ENCODE assay signal across 8 mouse cellular contexts in genomic region chr19:42472831-42473230, GRCm38 (mm10). TPM values are rescaled to one million over a fixed set of nuclear protein-coding genes. Genes with fewer than 3 reads are reported as not detected.
DNase-seq lines count a peak whose midpoint lies in the region.

No protein-coding gene starts in this region.

- intact Hi-C loops in heart, postnatal 36 days (cut with DNase I) = no loop called here

- peak; percentile 23 for DNase-seq in heart, postnatal 4 days
- DNase-seq in heart, postnatal 36 days = no peak
- peak; percentile 12 for DNase-seq in ovary, postnatal 36 days (ENCODE audit: low spot score)
- DNase-seq in ovary, postnatal 14 days (ENCODE audit: low spot score) = no peak
- DNase-seq in embryo, embryonic 11.5 days (ENCODE audit: low read depth, low spot score) = peak; percentile 40
- peak; percentile 6 for DNase-seq in yolk sac, embryonic 10.5 days (ENCODE audit: low spot score)
- DNase-seq in cerebellum, adult 18-20 months = no peak
- no peak for DNase-seq in gastrocnemius, postnatal 25 days

RNA-seq across cellular contexts. Expression of gene Crtac1, which starts 41.2 kb away (rescaled TPM):
- total RNA-seq in heart, postnatal 4 days (2021) = under 1 TPM; 0.29 to 0.52 TPM
- total RNA-seq in heart, postnatal 36 days (2021) = not detected
- total RNA-seq in gastrocnemius, postnatal 25 days (2021) = under 1 TPM in 1 of 2 experiments, not detected in 1; 0.29 TPM

RNA-seq across cellular contexts. Expression of gene R3hcc1l, which starts 45.7 kb away (rescaled TPM):
- 10 to 100 TPM; 17.7 to 18.0 TPM for total RNA-seq in heart, postnatal 4 days (2021)
- 10 to 100 TPM; 24.7 to 26.9 TPM for total RNA-seq in heart, postnatal 36 days (2021)
- total RNA-seq in gastrocnemius, postnatal 25 days (2021) = 1 to 10 TPM; 8.5 to 9.6 TPM

Comparison
In these comparisons a context has a peak if more than half of its experiments do, and no peak if none do; other contexts are left out.
1. DNase-seq: peak in heart, postnatal 4 days (single experiment), ovary, postnatal 36 days (single experiment), embryo, embryonic 11.5 days (single experiment) and yolk sac, embryonic 10.5 days (single experiment); none in heart, postnatal 36 days (0 of 2), ovary, postnatal 14 days (single experiment), cerebellum, adult 18-20 months (0 of 2) and gastrocnemius, postnatal 25 days (single experiment).